Mouse (Mus musculus): Measurements from ENCODE around the gene Slc16a12. TPM values are rescaled to one million over a fixed set of nuclear protein-coding genes. Genes with fewer than 3 reads are reported as not detected.
"Not testable (repeated sequence)": the region's sequence is repeated elsewhere in the genome, so short reads cannot be mapped to it uniquely, and the experiment has no call there.

The Slc16a12 gene
- total RNA-seq, 2 experiments from 2014 or later = 4.7 to 5.8 TPM

- intact Hi-C loops (cut with DNase I) = no loop called here
- DNase-seq = no peak
Measured at GRCm38 (mm10) chr19:34685530-34685929, 61.6 kb downstream of the Slc16a12 start.

- intact Hi-C loops (cut with DNase I) = no loop called here
- peak; percentile 31 to 37 for DNase-seq
Measured at GRCm38 (mm10) chr19:34684857-34685256, 62.2 kb downstream of the Slc16a12 start.

GRCm38 (mm10) chr19:34678428-34678827, 68.7 kb downstream of the Slc16a12 start:
- intact Hi-C loops (cut with DNase I) = no loop called here
- DNase-seq = no peak

- peak; percentile 28 to 33 for DNase-seq
- intact Hi-C loops (cut with DNase I) = loop anchor here (5.0 kb wide), 1 partner anchor 1409 kb away; the partner anchor contains the start of gene Rpp30
Measured at GRCm38 (mm10) chr19:34673476-34673875, 73.6 kb downstream of the Slc16a12 start.

GRCm38 (mm10) chr19:34666127-34666526, 81.0 kb downstream of the Slc16a12 start:
- intact Hi-C loops (cut with DNase I) = loop anchor here (1.0 to 5.0 kb wide), 2 partner anchors 106 to 211 kb away; partner anchors contain the start of gene Pank1
- peak; percentile 72 to 84 for DNase-seq

GRCm38 (mm10) chr19:34662740-34663139, 84.3 kb downstream of the Slc16a12 start:
- DNase-seq = peak in 1 of 2 experiments; percentile 10
- intact Hi-C loops (cut with DNase I) = loop anchor here (1.0 to 5.0 kb wide), 2 partner anchors 328 to 420 kb away; no protein-coding TSS in a partner anchor

- intact Hi-C loops (cut with DNase I) = loop anchor here (1.0 to 5.0 kb wide), 2 partner anchors 328 to 420 kb away; no protein-coding TSS in a partner anchor
- peak; percentile 77 to 79 for DNase-seq
Measured at GRCm38 (mm10) chr19:34662067-34662507, 85.0 kb downstream of the Slc16a12 start.

- DNase-seq = no peak
- intact Hi-C loops (cut with DNase I) = no loop called here
Measured at GRCm38 (mm10) chr19:34656511-34657298, 90.4 kb downstream of the Slc16a12 start.

GRCm38 (mm10) chr19:34655227-34655805, 91.8 kb downstream of the Slc16a12 start:
- intact Hi-C loops (cut with DNase I) = no loop called here
- DNase-seq = no peak

- intact Hi-C loops (cut with DNase I) = no loop called here
- DNase-seq = no peak
Measured at GRCm38 (mm10) chr19:34650997-34651396, 96.1 kb downstream of the Slc16a12 start.

- intact Hi-C loops (cut with DNase I) = no loop called here
- no peak for DNase-seq
Measured at GRCm38 (mm10) chr19:34650276-34650675, 96.8 kb downstream of the Slc16a12 start.

GRCm38 (mm10) chr19:34647630-34648029, 99.5 kb downstream of the Slc16a12 start:
- DNase-seq; intact Hi-C loops (cut with DNase I): not testable (repeated sequence)

GRCm38 (mm10) chr19:34642616-34643015, 104.5 kb downstream of the Slc16a12 start:
- intact Hi-C loops (cut with DNase I) = no loop called here
- no peak for DNase-seq

- no peak for DNase-seq
- intact Hi-C loops (cut with DNase I) = no loop called here
Measured at GRCm38 (mm10) chr19:34640623-34641022, 106.5 kb downstream of the Slc16a12 start, which contains the start of the genes Ifit1bl2 and Ifit1. Gene Ifit1bl2, minus strand, starts transcription at chr19:34640743. Gene Ifit1, plus strand, starts transcription at chr19:34640871.

- DNase-seq = peak; percentile 66 to 83
- intact Hi-C loops (cut with DNase I) = loop anchor here (1.0 to 2.0 kb wide), 4 partner anchors 89 to 392 kb away; no protein-coding TSS in a partner anchor
Measured at GRCm38 (mm10) chr19:34636933-34637557, 110.0 kb downstream of the Slc16a12 start.

GRCm38 (mm10) chr19:34633484-34633883, 113.6 kb downstream of the Slc16a12 start:
- DNase-seq = no peak
- intact Hi-C loops (cut with DNase I) = no loop called here

GRCm38 (mm10) chr19:34631487-34631886, 115.6 kb downstream of the Slc16a12 start:
- intact Hi-C loops (cut with DNase I) = no loop called here
- no peak for DNase-seq

- intact Hi-C loops (cut with DNase I) = no loop called here
Measured at GRCm38 (mm10) chr19:34627496-34627895, 119.6 kb downstream of the Slc16a12 start.

GRCm38 (mm10) chr19:34624663-34625062, 122.4 kb downstream of the Slc16a12 start:
- intact Hi-C loops (cut with DNase I) = no loop called here
- DNase-seq = no peak

More at GRCm38 (mm10) chr19:34627496-34627895, 119.6 kb downstream of the Slc16a12 start:
- DNase-seq = no peak

- DNase-seq = no peak
- intact Hi-C loops (cut with DNase I) = no loop called here
Measured at GRCm38 (mm10) chr19:34623781-34624180, 123.3 kb downstream of the Slc16a12 start.

- intact Hi-C loops (cut with DNase I) = no loop called here
- DNase-seq = no peak
Measured at GRCm38 (mm10) chr19:34620871-34621270, 126.2 kb downstream of the Slc16a12 start.
